Mouse (Mus musculus) C2C12 (cell line): ENCODE results near the gene Mboat2. TPM values are rescaled to one million over a fixed set of nuclear protein-coding genes. Genes with fewer than 3 reads are reported as not detected.

ENCODE experiments used
- H3K27me3 ChIP-seq: one replicate; pipeline ENCODE4 v1.6.1; 2011; ENCODE audit not compliant: control insufficient read depth, insufficient read depth, insufficient read length
- H3K36me3 ChIP-seq: one replicate; pipeline ENCODE4 v1.6.1; 2011; ENCODE audit not compliant: control insufficient read depth, insufficient read depth
- H3K4me3 ChIP-seq: one replicate; pipeline ENCODE4 v1.5.1; 2011; ENCODE audit warnings: mild to moderate bottlenecking, control low read depth; ENCODE audit not compliant: poor library complexity, insufficient read depth, severe bottlenecking
- H3K79me2 ChIP-seq: one replicate; pipeline ENCODE4 v1.6.1; 2011; ENCODE audit not compliant: control insufficient read depth, insufficient read depth
- H3K79me3 ChIP-seq: one replicate; pipeline ENCODE4 v1.6.1; 2011; ENCODE audit warnings: low read depth, control low read depth
- H3ac ChIP-seq: one replicate; pipeline ENCODE3; 2011; ENCODE audit warnings: low read depth; ENCODE audit not compliant: control insufficient read depth, insufficient read length
- CEBPB ChIP-seq: IDR thresholded peaks from one replicate; pipeline ENCODE4 v1.6.1; 2011; ENCODE audit warnings: low read depth, mild to moderate bottlenecking, control low read depth, moderate library complexity
- CTCF ChIP-seq: IDR thresholded peaks from one replicate; pipeline ENCODE4 v1.5.1; 2011; ENCODE audit not compliant: control insufficient read depth, insufficient read depth, insufficient read length
- FOSL1 ChIP-seq: IDR thresholded peaks from one replicate; pipeline ENCODE4 v1.8.0; 2011; ENCODE audit warnings: mild to moderate bottlenecking, low read length; ENCODE audit not compliant: poor library complexity, insufficient read depth, severe bottlenecking
- MAX ChIP-seq: IDR thresholded peaks from one replicate; pipeline ENCODE4 v1.6.1; 2011; ENCODE audit warnings: mild to moderate bottlenecking, control low read depth
- MYOD1 ChIP-seq: IDR thresholded peaks from one replicate; pipeline ENCODE4 v1.6.1; 2011; ENCODE audit warnings: low read depth; ENCODE audit not compliant: control insufficient read depth, insufficient read length
- MYOG ChIP-seq: IDR thresholded peaks from one replicate; pipeline ENCODE4 v1.6.1; 2011; ENCODE audit not compliant: control insufficient read depth, insufficient read length; ENCODE audit errors: extremely low read depth
- USF1 ChIP-seq: IDR thresholded peaks from one replicate; pipeline ENCODE4 v1.6.1; 2011; ENCODE audit warnings: low read depth, mild to moderate bottlenecking, control low read depth, moderate library complexity
- polyA plus RNA-seq: library from polyadenylated mRNA; unstranded; fragments of >200 nt; fragmentation: generic; extraction: Trizol; gene quantifications from one replicate; pipeline ENCODE4 v1.2.1, GENCODE M21; 2012; ENCODE audit warnings: missing spikeins

Gene Mboat2
- polyA plus RNA-seq, 1 experiment: 3.7 TPM

GRCm38 (mm10) chr12:24944597-24944996 lies 113.9 kb downstream of the Mboat2 start:
- no peak overlapping the region for H3K4me3 ChIP-seq
- no peaks in the 10 kb centered on the region for H3K79me3 ChIP-seq
- TF ChIP-seq MAX (no peak), CTCF (no peak), MYOG (no peak), FOSL1 (no peak), CEBPB (no peak), MYOD1 (no peak), USF1 (no peak)
- no peaks in the 10 kb centered on the region for H3K79me2 ChIP-seq
- H3K36me3 ChIP-seq: no peaks in the 10 kb centered on the region
- no peak overlapping the region for H3ac ChIP-seq
- H3K27me3 ChIP-seq: no peaks in the 10 kb centered on the region

DNA sequence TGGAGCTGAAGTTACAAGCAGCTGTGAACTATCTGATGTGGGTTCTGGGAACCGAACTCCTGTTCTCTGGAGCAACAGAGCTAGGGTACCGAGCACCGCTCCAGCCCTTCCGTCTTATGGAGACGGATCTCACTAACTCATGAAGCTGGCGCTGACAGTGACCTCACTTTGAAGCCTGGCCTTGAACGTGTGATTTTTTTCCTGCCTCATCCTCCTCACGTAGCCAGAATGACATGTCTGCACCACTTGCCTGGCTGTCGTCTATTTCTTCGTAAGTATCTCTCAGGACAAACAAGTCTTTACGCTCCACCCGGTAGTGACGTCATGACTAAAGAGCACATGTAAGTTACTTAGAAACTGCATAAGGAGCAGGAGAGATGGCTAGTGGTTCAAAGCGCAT lies 116.4 kb downstream of the Mboat2 start:
- no peaks in the 10 kb centered on the region for H3K79me2 ChIP-seq
- H3ac ChIP-seq: no peak overlapping the region
- H3K27me3 ChIP-seq: no peaks in the 10 kb centered on the region
- no peaks in the 10 kb centered on the region for H3K36me3 ChIP-seq
- no peak overlapping the region for H3K4me3 ChIP-seq
- no peaks in the 10 kb centered on the region for H3K79me3 ChIP-seq
- TF ChIP-seq MAX (no peak), MYOG (no peak), FOSL1 (no peak), USF1 (no peak), CTCF (no peak), MYOD1 (no peak), CEBPB (no peak)

GRCm38 (mm10) chr12:24948344-24948743 lies 117.7 kb downstream of the Mboat2 start:
- Histone ChIP-seq H3K79me3 (no peaks in the 10 kb centered on the region), H3K27me3 (no peaks in the 10 kb centered on the region), H3K79me2 (no peaks in the 10 kb centered on the region), H3K4me3 (no peak overlapping the region), H3ac (no peak overlapping the region), H3K36me3 (no peaks in the 10 kb centered on the region)
- TF ChIP-seq MYOG (no peak), MYOD1 (no peak), MAX (no peak), USF1 (no peak), FOSL1 (no peak), CTCF (no peak), CEBPB (no peak)

DNA sequence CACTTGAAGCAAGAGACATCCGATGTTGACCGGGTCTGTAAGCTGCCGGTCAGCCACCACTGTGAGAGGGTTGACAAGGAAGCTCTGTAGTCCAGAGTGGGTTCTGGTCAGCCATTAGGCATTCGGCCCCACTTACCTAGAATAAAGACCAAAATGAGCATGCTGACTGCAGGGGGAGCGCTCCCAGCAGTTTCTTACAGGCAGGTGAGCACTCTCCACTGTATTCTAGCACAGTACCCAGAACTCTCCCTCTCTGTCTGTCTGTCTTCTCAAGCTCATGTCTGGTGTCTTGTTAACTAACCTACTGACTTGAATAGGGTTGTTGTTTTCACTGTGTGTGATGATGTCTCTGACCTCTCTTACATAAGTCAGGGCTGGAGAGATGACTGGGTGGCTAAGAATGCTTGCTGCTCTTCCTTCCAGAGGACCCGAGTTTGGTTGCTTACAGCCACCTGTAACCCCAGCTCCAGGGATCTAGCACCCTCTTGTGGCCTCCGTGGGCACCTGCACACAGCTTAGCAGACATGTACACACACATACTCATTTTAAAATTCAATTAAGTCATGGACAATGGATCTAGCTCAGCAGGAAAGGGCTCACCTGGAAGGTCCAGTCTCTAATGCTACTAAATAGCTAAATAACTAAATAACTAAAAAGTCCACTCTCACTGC lies 119.8 kb downstream of the Mboat2 start:
- TF ChIP-seq CEBPB: no peak
- TF ChIP-seq CTCF: peak; percentile 3
- TF ChIP-seq MYOG: no peak
- TF ChIP-seq MAX: no peak
- no peaks in the 10 kb centered on the region for H3K79me2 ChIP-seq
- no peaks in the 10 kb centered on the region for H3K79me3 ChIP-seq
- no peak overlapping the region for H3ac ChIP-seq
- H3K27me3 ChIP-seq: no peaks in the 10 kb centered on the region
- H3K36me3 ChIP-seq: no peaks in the 10 kb centered on the region
- H3K4me3 ChIP-seq: no peak overlapping the region

DNA sequence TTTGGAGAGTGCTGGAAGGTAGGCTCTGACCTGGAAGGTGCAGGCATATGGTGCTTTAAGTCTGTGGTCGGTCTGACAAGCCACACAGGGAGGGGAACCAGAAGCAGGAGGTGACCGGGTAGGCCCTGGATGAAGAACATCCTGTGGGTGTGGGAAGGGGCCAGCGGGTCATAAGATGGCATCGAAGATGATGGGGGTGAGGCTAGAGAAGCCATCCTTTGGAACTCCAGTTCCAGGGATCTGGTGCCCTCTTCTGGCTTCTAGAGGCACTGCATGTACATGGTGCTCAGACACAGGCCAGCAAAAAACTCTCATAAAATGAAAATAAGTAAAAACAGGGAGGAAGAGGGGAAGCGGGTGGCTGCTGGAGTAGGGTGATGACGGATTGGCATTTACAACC lies 121.5 kb downstream of the Mboat2 start:
- H3K4me3 ChIP-seq: no peak overlapping the region
- H3K36me3 ChIP-seq: no peaks in the 10 kb centered on the region
- no peaks in the 10 kb centered on the region for H3K27me3 ChIP-seq
- no peaks in the 10 kb centered on the region for H3K79me2 ChIP-seq
- H3ac ChIP-seq: no peak overlapping the region
- H3K79me3 ChIP-seq: no peaks in the 10 kb centered on the region
- TF ChIP-seq FOSL1 (no peak), CTCF (no peak)

GRCm38 (mm10) chr12:24955137-24955536 lies 124.5 kb downstream of the Mboat2 start:
- no peaks in the 10 kb centered on the region for H3K27me3 ChIP-seq
- no peak for TF ChIP-seq MYOG
- TF ChIP-seq USF1: no peak
- TF ChIP-seq MYOD1: no peak
- no peak for TF ChIP-seq FOSL1
- TF ChIP-seq MAX: no peak
- TF ChIP-seq CEBPB: no peak
- no peak overlapping the region for H3K4me3 ChIP-seq
- H3K79me2 ChIP-seq: no peaks in the 10 kb centered on the region
- no peak overlapping the region for H3ac ChIP-seq
- H3K79me3 ChIP-seq: no peaks in the 10 kb centered on the region
- no peaks in the 10 kb centered on the region for H3K36me3 ChIP-seq
